Mouse (Mus musculus): ENCODE data around the gene Ccdc152. TPM values are rescaled to one million over a fixed set of nuclear protein-coding genes. Genes with fewer than 3 reads are reported as not detected.

Gene Ccdc152
- 0.30 and 0.31 TPM in 2 replicates for polyA plus RNA-seq (2015; fragmentation: Nextera tagmentation; extraction: Ambion mirVana)

GRCm38 (mm10) chr15:3303426-3303825 lies at the start of gene Ccdc152:
Gene Ccdc152, minus strand, starts transcription at chr15:3303526.
- ATAC-seq (replicated peaks): no peak
- no peak within 1 kb of the TSS for H3K9ac ChIP-seq
- WGBS: 93% methylated on average over 12 of the region's 12 CpGs

GRCm38 (mm10) chr15:3349306-3350064 lies 46.2 kb upstream of the Ccdc152 start:
- 23% methylated on average over 6 of the region's 6 CpGs for WGBS
- no peak overlapping the region for H3K4me2 ChIP-seq

More at GRCm38 (mm10) chr15:3303426-3303825, at the start of gene Ccdc152:
- no peaks in the 10 kb centered on the region for H3K9me3 ChIP-seq
- H3K36me3 ChIP-seq (replicated peaks): no peaks in the 10 kb centered on the region
- no peak within 1 kb of the TSS for H3K27ac ChIP-seq
- H3K4me1 ChIP-seq: no peaks in the 10 kb centered on the region
- no peaks in the 10 kb centered on the region for H3K27me3 ChIP-seq (replicated peaks)
- no peak within 1 kb of the TSS for H3K4me2 ChIP-seq
- no peak within 1 kb of the TSS for H3K4me3 ChIP-seq

GRCm38 (mm10) chr15:3346682-3347081 lies 43.4 kb upstream of the Ccdc152 start:
- no peak overlapping the region for H3K4me2 ChIP-seq
- H3K36me3 ChIP-seq (replicated peaks): no peaks in the 10 kb centered on the region
- H3K4me3 ChIP-seq: no peak overlapping the region
- no peaks in the 10 kb centered on the region for H3K4me1 ChIP-seq
- H3K27ac ChIP-seq: no peak overlapping the region
- H3K9ac ChIP-seq: no peak overlapping the region
- ATAC-seq (replicated peaks): no peak
- no peaks in the 10 kb centered on the region for H3K9me3 ChIP-seq
- no peaks in the 10 kb centered on the region for H3K27me3 ChIP-seq (replicated peaks)
- 82% methylated on average over 3 of the region's 3 CpGs for WGBS

More at GRCm38 (mm10) chr15:3349306-3350064, 46.2 kb upstream of the Ccdc152 start:
- no peak for ATAC-seq (replicated peaks)
- no peaks in the 10 kb centered on the region for H3K9me3 ChIP-seq
- H3K4me3 ChIP-seq: no peak overlapping the region
- no peak overlapping the region for H3K27ac ChIP-seq
- H3K36me3 ChIP-seq (replicated peaks): no peaks in the 10 kb centered on the region
- H3K27me3 ChIP-seq (replicated peaks): no peaks in the 10 kb centered on the region
- no peak overlapping the region for H3K9ac ChIP-seq
- no peaks in the 10 kb centered on the region for H3K4me1 ChIP-seq

- Histone ChIP-seq H3K9me3 (no peaks in the 10 kb centered on the region), H3K27ac (no peak overlapping the region), H3K4me3 (no peak overlapping the region), H3K36me3 (replicated peaks) (no peaks in the 10 kb centered on the region), H3K4me2 (no peak overlapping the region), H3K27me3 (replicated peaks) (no peaks in the 10 kb centered on the region), H3K9ac (no peak overlapping the region), H3K4me1 (no peaks in the 10 kb centered on the region)
- WGBS: 75% methylated on average over 4 of the region's 4 CpGs
- peak; percentile 42; the same call in 1 of the 2 replicates for ATAC-seq (replicated peaks)
These were observed 41.2 kb upstream of the Ccdc152 start for GRCm38 (mm10) chr15:3344555-3344954.

GRCm38 (mm10) chr15:3341806-3342582 lies 38.7 kb upstream of the Ccdc152 start:
- Histone ChIP-seq H3K4me2 (no peak overlapping the region), H3K27ac (no peak overlapping the region), H3K9ac (no peak overlapping the region), H3K4me3 (no peak overlapping the region), H3K9me3 (no peaks in the 10 kb centered on the region), H3K4me1 (no peaks in the 10 kb centered on the region), H3K27me3 (replicated peaks) (no peaks in the 10 kb centered on the region), H3K36me3 (replicated peaks) (no peaks in the 10 kb centered on the region)
- ATAC-seq (replicated peaks): no peak
- 89% methylated on average over 4 of the region's 4 CpGs for WGBS

- no peaks in the 10 kb centered on the region for H3K36me3 ChIP-seq (replicated peaks)
- no peak overlapping the region for H3K27ac ChIP-seq
- no peaks in the 10 kb centered on the region for H3K4me1 ChIP-seq
- H3K9ac ChIP-seq: no peak overlapping the region
- H3K9me3 ChIP-seq: no peaks in the 10 kb centered on the region
- no peak for ATAC-seq (replicated peaks)
- no peak overlapping the region for H3K4me3 ChIP-seq
- no peak overlapping the region for H3K4me2 ChIP-seq
- WGBS: 82% methylated on average over 3 of the region's 3 CpGs
- H3K27me3 ChIP-seq (replicated peaks): no peaks in the 10 kb centered on the region
These were observed 36.5 kb upstream of the Ccdc152 start for GRCm38 (mm10) chr15:3339847-3340246.

GRCm38 (mm10) chr15:3332517-3332916 lies 29.2 kb upstream of the Ccdc152 start:
- Histone ChIP-seq H3K4me3 (no peak overlapping the region), H3K27me3 (replicated peaks) (no peaks in the 10 kb centered on the region), H3K9ac (no peak overlapping the region), H3K27ac (no peak overlapping the region), H3K9me3 (no peaks in the 10 kb centered on the region), H3K4me1 (no peaks in the 10 kb centered on the region), H3K4me2 (no peak overlapping the region), H3K36me3 (replicated peaks) (no peaks in the 10 kb centered on the region)
- 94% methylated on average over 4 of the region's 4 CpGs for WGBS
- ATAC-seq (replicated peaks): no peak

GRCm38 (mm10) chr15:3331813-3332212 lies 28.5 kb upstream of the Ccdc152 start:
- Histone ChIP-seq H3K27me3 (replicated peaks) (no peaks in the 10 kb centered on the region), H3K27ac (no peak overlapping the region), H3K9me3 (no peaks in the 10 kb centered on the region), H3K4me3 (no peak overlapping the region), H3K4me2 (no peak overlapping the region), H3K36me3 (replicated peaks) (no peaks in the 10 kb centered on the region), H3K4me1 (no peaks in the 10 kb centered on the region), H3K9ac (no peak overlapping the region)
- WGBS: 75% methylated on average over 2 of the region's 2 CpGs
- ATAC-seq (replicated peaks): no peak

GRCm38 (mm10) chr15:3330291-3330690 lies 27.0 kb upstream of the Ccdc152 start:
- Histone ChIP-seq H3K27ac (no peak overlapping the region), H3K4me1 (no peaks in the 10 kb centered on the region), H3K9ac (no peak overlapping the region), H3K27me3 (replicated peaks) (no peaks in the 10 kb centered on the region), H3K36me3 (replicated peaks) (no peaks in the 10 kb centered on the region), H3K4me3 (no peak overlapping the region), H3K9me3 (no peaks in the 10 kb centered on the region), H3K4me2 (no peak overlapping the region)
- WGBS: 77% methylated on average over 1 of the region's 1 CpGs
- ATAC-seq (replicated peaks): no peak

GRCm38 (mm10) chr15:3323041-3323440 lies 19.7 kb upstream of the Ccdc152 start:
- Histone ChIP-seq H3K36me3 (replicated peaks) (no peaks in the 10 kb centered on the region), H3K9ac (no peak overlapping the region), H3K4me3 (no peak overlapping the region), H3K27me3 (replicated peaks) (no peaks in the 10 kb centered on the region), H3K4me2 (no peak overlapping the region), H3K27ac (no peak overlapping the region), H3K9me3 (no peaks in the 10 kb centered on the region), H3K4me1 (no peaks in the 10 kb centered on the region)
- no peak for ATAC-seq (replicated peaks)

GRCm38 (mm10) chr15:3319929-3320328 lies 16.6 kb upstream of the Ccdc152 start:
- Histone ChIP-seq H3K9ac (no peak overlapping the region), H3K9me3 (no peaks in the 10 kb centered on the region), H3K4me1 (no peaks in the 10 kb centered on the region), H3K27me3 (replicated peaks) (no peaks in the 10 kb centered on the region), H3K4me3 (no peak overlapping the region), H3K36me3 (replicated peaks) (no peaks in the 10 kb centered on the region), H3K27ac (no peak overlapping the region), H3K4me2 (no peak overlapping the region)
- 75% methylated on average over 9 of the region's 9 CpGs for WGBS
- ATAC-seq (replicated peaks): no peak

- no peaks in the 10 kb centered on the region for H3K36me3 ChIP-seq (replicated peaks)
- ATAC-seq (replicated peaks): no peak
- H3K9me3 ChIP-seq: no peaks in the 10 kb centered on the region
- no peaks in the 10 kb centered on the region for H3K27me3 ChIP-seq (replicated peaks)
- WGBS: 72% methylated on average over 2 of the region's 2 CpGs
- H3K27ac ChIP-seq: no peak overlapping the region
- no peak overlapping the region for H3K4me2 ChIP-seq
- H3K4me1 ChIP-seq: no peaks in the 10 kb centered on the region
- no peak overlapping the region for H3K4me3 ChIP-seq
- H3K9ac ChIP-seq: no peak overlapping the region
These were observed 13.3 kb upstream of the Ccdc152 start for GRCm38 (mm10) chr15:3316617-3317016.

All from midbrain, embryonic 15.5 days (tissue).